Mouse (Mus musculus): ENCODE measurements around the gene Tas2r119. TPM values are rescaled to one million over a fixed set of nuclear protein-coding genes. Genes with fewer than 3 reads are reported as not detected.
"Not testable (repeated sequence)": the region's sequence is repeated elsewhere in the genome, so short reads cannot be mapped to it uniquely, and the experiment has no call there.

The Tas2r119 gene
- polyA plus RNA-seq, 1 experiment from 2014 or later: not detected

DNA sequence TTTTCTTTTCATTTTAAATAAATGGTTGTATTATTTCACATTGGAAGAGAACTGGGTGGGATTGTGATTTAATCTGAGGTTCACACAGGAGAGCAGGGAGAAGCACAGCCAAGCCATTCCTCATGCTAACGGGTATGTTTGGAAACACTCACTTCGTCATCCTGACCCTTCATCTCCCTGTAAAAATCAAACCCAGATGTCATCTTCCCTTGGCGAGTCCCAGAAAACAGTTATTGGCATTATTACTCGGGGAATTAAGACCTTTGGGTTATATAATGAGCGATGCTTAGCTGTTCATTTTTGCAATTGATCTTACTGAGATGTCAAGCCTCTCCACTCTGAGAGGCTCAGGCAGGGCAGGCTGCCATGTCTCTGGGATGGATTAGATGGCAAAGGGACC is 21.5 kb downstream of the Tas2r119 start:
- WGBS: 62% methylated on average over 5 of the region's 5 CpGs
- Histone ChIP-seq H3K4me2 (ENCODE audit: low read depth, low read length) (no peak overlapping the region), H3K9ac (ENCODE audit: low read length) (no peak overlapping the region), H3K9me3 (replicated peaks; ENCODE audit: control insufficient read depth, low read length) (no peaks in the 10 kb centered on the region), H3K4me3 (replicated peaks; ENCODE audit: low read length) (no peak overlapping the region), H3K27ac (ENCODE audit: low read length) (no peak overlapping the region), H3K27me3 (ENCODE audit: control insufficient read depth, insufficient read depth, low read length) (no peaks in the 10 kb centered on the region), H3K36me3 (ENCODE audit: control insufficient read depth, insufficient read depth, low read length) (no peaks in the 10 kb centered on the region), H3K4me1 (ENCODE audit: control insufficient read depth, insufficient read depth, low read length) (no peaks in the 10 kb centered on the region)
- ATAC-seq (ENCODE audit: insufficient read depth, low FRiP score): no peak

DNA sequence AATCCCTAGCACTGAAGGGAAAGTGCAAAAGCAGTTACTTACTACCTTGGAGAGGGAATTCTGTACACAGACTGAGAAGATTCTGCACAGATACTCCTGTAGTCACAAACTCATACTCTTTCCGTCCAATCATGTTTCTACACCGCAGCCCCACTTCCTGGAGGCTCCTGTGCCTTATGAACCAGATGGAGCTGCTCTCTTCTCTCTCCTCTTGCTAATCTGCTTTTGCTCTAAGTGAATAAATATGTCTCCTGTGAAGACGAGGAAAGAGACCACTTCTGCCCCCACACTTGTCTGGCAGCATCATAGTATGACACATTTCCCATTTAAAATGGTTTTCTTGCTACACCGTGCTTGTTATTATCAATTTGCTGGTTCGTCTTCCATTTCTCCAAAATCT is 26.2 kb downstream of the Tas2r119 start:
- ATAC-seq (ENCODE audit: insufficient read depth, low FRiP score): no peak
- Histone ChIP-seq H3K27ac (ENCODE audit: low read length) (no peak overlapping the region), H3K36me3 (ENCODE audit: control insufficient read depth, insufficient read depth, low read length) (no peaks in the 10 kb centered on the region), H3K27me3 (ENCODE audit: control insufficient read depth, insufficient read depth, low read length) (no peaks in the 10 kb centered on the region), H3K4me2 (ENCODE audit: low read depth, low read length) (no peak overlapping the region), H3K9me3 (replicated peaks; ENCODE audit: control insufficient read depth, low read length) (no peaks in the 10 kb centered on the region), H3K4me1 (ENCODE audit: control insufficient read depth, insufficient read depth, low read length) (no peaks in the 10 kb centered on the region), H3K9ac (ENCODE audit: low read length) (no peak overlapping the region), H3K4me3 (replicated peaks; ENCODE audit: low read length) (no peak overlapping the region)
- 74% methylated on average over 5 of the region's 5 CpGs for WGBS

DNA sequence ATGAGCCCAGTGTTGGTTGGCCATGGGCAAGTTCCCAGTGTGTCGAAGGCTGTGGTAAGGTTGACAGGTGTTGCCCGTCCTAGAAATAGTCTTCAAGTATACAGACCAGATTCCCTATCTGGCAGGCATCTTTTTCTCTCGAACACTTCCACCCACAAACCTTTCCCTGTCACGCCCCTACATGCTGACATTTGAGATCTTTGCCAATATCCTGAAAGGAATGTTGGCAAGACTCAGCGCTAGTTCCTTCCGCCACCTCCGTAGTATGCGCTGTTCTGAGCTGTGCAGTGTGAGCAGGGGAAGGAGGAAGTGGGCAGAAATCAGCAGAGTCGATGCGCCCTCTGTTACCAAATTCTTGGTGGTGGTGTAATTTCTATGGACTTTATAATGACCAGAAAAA is 27.8 kb downstream of the Tas2r119 start:
- Histone ChIP-seq H3K27ac (ENCODE audit: low read length) (no peak overlapping the region), H3K27me3 (ENCODE audit: control insufficient read depth, insufficient read depth, low read length) (no peaks in the 10 kb centered on the region), H3K4me3 (replicated peaks; ENCODE audit: low read length) (no peak overlapping the region), H3K9me3 (replicated peaks; ENCODE audit: control insufficient read depth, low read length) (no peaks in the 10 kb centered on the region), H3K4me2 (ENCODE audit: low read depth, low read length) (no peak overlapping the region), H3K9ac (ENCODE audit: low read length) (no peak overlapping the region), H3K36me3 (ENCODE audit: control insufficient read depth, insufficient read depth, low read length) (no peaks in the 10 kb centered on the region), H3K4me1 (ENCODE audit: control insufficient read depth, insufficient read depth, low read length) (no peaks in the 10 kb centered on the region)
- no peak for ATAC-seq (ENCODE audit: insufficient read depth, low FRiP score)
- 84% methylated on average over 10 of the region's 10 CpGs for WGBS

DNA sequence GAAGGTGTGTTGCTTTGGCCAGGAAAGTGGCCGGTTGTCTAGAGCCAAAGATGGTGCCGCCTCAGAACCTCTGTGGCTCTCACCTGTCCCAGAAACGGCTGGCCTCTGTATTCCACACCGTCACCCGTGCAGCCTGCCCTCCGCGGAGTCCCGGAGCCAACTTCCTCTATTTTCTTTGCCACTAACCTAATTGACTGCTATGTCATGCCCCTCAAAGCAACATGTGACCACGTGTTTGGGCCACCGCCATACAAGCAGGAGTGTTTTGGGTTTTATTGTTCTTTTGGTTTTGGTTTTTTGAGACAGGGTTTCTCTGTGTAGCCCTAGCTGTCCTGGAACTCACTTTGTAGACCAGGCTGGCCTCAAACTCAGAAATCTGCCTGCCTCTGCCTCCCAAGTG is 37.6 kb downstream of the Tas2r119 start:
- not testable (repeated sequence) for ATAC-seq (ENCODE audit: insufficient read depth, low FRiP score); H3K36me3 ChIP-seq (ENCODE audit: control insufficient read depth, insufficient read depth, low read length); H3K9ac ChIP-seq (ENCODE audit: low read length); H3K27me3 ChIP-seq (ENCODE audit: control insufficient read depth, insufficient read depth, low read length); H3K4me1 ChIP-seq (ENCODE audit: control insufficient read depth, insufficient read depth, low read length); H3K9me3 ChIP-seq (replicated peaks; ENCODE audit: control insufficient read depth, low read length); H3K4me3 ChIP-seq (replicated peaks; ENCODE audit: low read length); H3K4me2 ChIP-seq (ENCODE audit: low read depth, low read length); H3K27ac ChIP-seq (ENCODE audit: low read length)
- 87% methylated on average over 10 of the region's 10 CpGs for WGBS

DNA sequence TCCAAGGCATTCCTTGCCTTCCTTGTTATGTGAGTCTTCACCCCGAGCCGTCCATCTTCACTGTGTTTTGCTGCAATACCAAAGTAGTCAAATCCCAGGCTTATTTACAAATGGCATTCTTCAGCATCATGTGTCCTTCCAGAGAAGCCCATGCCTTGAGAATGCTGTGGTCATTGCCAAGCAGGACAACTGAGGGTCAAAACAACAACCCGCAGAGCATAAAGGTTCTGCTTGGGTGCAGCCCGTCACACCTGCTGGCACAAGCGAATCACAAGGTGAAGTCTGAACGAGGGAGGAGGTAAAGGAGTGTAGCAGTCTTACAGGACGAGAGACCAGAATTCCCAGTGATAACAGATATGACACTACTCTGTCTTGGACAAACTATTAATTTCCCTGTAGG is 45.9 kb downstream of the Tas2r119 start:
- Histone ChIP-seq H3K4me3 (replicated peaks; ENCODE audit: low read length) (no peak overlapping the region), H3K4me2 (ENCODE audit: low read depth, low read length) (no peak overlapping the region), H3K4me1 (ENCODE audit: control insufficient read depth, insufficient read depth, low read length) (no peaks in the 10 kb centered on the region), H3K36me3 (ENCODE audit: control insufficient read depth, insufficient read depth, low read length) (no peaks in the 10 kb centered on the region), H3K27me3 (ENCODE audit: control insufficient read depth, insufficient read depth, low read length) (no peaks in the 10 kb centered on the region), H3K9ac (ENCODE audit: low read length) (no peak overlapping the region), H3K27ac (ENCODE audit: low read length) (no peak overlapping the region), H3K9me3 (replicated peaks; ENCODE audit: control insufficient read depth, low read length) (no peaks in the 10 kb centered on the region)
- WGBS: 78% methylated on average over 7 of the region's 7 CpGs
- ATAC-seq (ENCODE audit: insufficient read depth, low FRiP score): no peak

GRCm38 (mm10) chr15:32225394-32225793 is 48.3 kb downstream of the Tas2r119 start:
- Histone ChIP-seq H3K36me3 (ENCODE audit: control insufficient read depth, insufficient read depth, low read length) (no peaks in the 10 kb centered on the region), H3K4me2 (ENCODE audit: low read depth, low read length) (no peak overlapping the region), H3K27ac (ENCODE audit: low read length) (no peak overlapping the region), H3K9me3 (replicated peaks; ENCODE audit: control insufficient read depth, low read length) (no peaks in the 10 kb centered on the region), H3K27me3 (ENCODE audit: control insufficient read depth, insufficient read depth, low read length) (no peaks in the 10 kb centered on the region), H3K9ac (ENCODE audit: low read length) (no peak overlapping the region), H3K4me1 (ENCODE audit: control insufficient read depth, insufficient read depth, low read length) (no peaks in the 10 kb centered on the region), H3K4me3 (replicated peaks; ENCODE audit: low read length) (no peak overlapping the region)
- no peak for ATAC-seq (ENCODE audit: insufficient read depth, low FRiP score)
- 74% methylated on average over 3 of the region's 3 CpGs for WGBS

GRCm38 (mm10) chr15:32226381-32226780 is 49.3 kb downstream of the Tas2r119 start:
- Histone ChIP-seq H3K4me1 (ENCODE audit: control insufficient read depth, insufficient read depth, low read length) (no peaks in the 10 kb centered on the region), H3K27me3 (ENCODE audit: control insufficient read depth, insufficient read depth, low read length) (no peaks in the 10 kb centered on the region), H3K27ac (ENCODE audit: low read length) (no peak overlapping the region), H3K9ac (ENCODE audit: low read length) (no peak overlapping the region), H3K9me3 (replicated peaks; ENCODE audit: control insufficient read depth, low read length) (no peaks in the 10 kb centered on the region), H3K4me2 (ENCODE audit: low read depth, low read length) (no peak overlapping the region), H3K36me3 (ENCODE audit: control insufficient read depth, insufficient read depth, low read length) (no peaks in the 10 kb centered on the region), H3K4me3 (replicated peaks; ENCODE audit: low read length) (no peak overlapping the region)
- no peak for ATAC-seq (ENCODE audit: insufficient read depth, low FRiP score)
- WGBS: 63% methylated on average over 6 of the region's 6 CpGs

- H3K9ac ChIP-seq (ENCODE audit: low read length): no peak overlapping the region
- H3K36me3 ChIP-seq (ENCODE audit: control insufficient read depth, insufficient read depth, low read length): no peaks in the 10 kb centered on the region
- no peak overlapping the region for H3K4me2 ChIP-seq (ENCODE audit: low read depth, low read length)
- H3K4me3 ChIP-seq (replicated peaks; ENCODE audit: low read length): no peak overlapping the region
- no peak overlapping the region for H3K27ac ChIP-seq (ENCODE audit: low read length)
- H3K4me1 ChIP-seq (ENCODE audit: control insufficient read depth, insufficient read depth, low read length): no peaks in the 10 kb centered on the region
- 65% methylated on average over 7 of the region's 7 CpGs for WGBS
- no peaks in the 10 kb centered on the region for H3K9me3 ChIP-seq (replicated peaks; ENCODE audit: control insufficient read depth, low read length)
- ATAC-seq (ENCODE audit: insufficient read depth, low FRiP score): no peak
- no peaks in the 10 kb centered on the region for H3K27me3 ChIP-seq (ENCODE audit: control insufficient read depth, insufficient read depth, low read length)
Measured at GRCm38 (mm10) chr15:32226888-32227395, 49.9 kb downstream of the Tas2r119 start.

Measured in stomach, embryonic 16.5 days (tissue).